Mouse (Mus musculus) megakaryocyte, embryonic 14.5 days (primary cell): Measurements from ENCODE around the gene Inpp5b.
"Not testable (repeated sequence)": the region's sequence is repeated elsewhere in the genome, so short reads cannot be mapped to it uniquely, and the experiment has no call there.

ENCODE experiments used
- FLI1 ChIP-seq: IDR thresholded peaks from 2 replicates; pipeline ENCODE4 v1.6.1; 2012; ENCODE audit warnings: low read length, inconsistent platforms, mixed read lengths
- GATA1 ChIP-seq: IDR thresholded peaks from 3 replicates; pipeline ENCODE4 v1.6.1; 2012; ENCODE audit warnings: mixed read lengths, low read length, inconsistent platforms, borderline replicate concordance

DNA sequence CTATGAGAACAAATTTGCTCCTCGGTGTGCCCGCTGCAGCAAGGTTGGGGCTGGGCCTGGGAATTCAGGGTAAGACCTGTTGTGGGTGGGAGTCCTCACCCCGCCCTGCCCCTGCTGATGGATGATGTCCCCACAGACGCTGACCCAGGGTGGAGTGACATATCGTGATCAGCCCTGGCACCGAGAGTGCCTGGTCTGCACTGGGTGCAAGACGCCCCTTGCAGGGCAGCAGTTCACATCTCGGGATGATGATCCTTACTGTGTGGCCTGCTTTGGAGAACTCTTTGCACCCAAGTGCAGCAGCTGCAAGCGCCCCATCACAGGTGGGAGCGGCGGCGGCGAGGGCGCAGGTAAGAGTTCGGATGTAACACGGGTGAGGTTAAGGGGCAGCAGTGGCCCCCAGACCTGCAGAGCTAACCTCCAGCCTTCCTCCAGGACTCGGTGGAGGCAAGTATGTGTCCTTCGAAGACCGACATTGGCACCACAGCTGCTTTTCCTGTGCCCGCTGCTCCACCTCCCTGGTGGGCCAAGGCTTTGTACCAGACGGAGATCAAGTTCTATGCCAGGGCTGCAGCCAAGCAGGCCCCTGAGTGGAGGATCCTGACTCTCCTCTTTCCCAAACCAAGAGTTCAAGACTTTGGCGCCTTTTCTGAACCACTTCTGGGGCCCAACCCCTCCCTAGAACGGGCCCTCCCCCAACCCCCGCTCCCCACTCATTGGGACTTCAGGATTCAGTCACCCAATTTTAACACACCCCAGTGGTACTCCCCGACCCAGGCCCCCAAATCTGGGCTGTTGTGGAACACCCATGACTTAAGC, 34.1 kb upstream of the Inpp5b start:
- TF ChIP-seq GATA1, FLI1: not testable (repeated sequence)
